Mouse (Mus musculus) inflammation-experienced regulatory T-cells, adult 6 months (primary cell): ENCODE results near the gene B3gnt8. TPM values are rescaled to one million over a fixed set of nuclear protein-coding genes. Genes with fewer than 3 reads are reported as not detected.

ENCODE experiments used
- ATAC-seq: one replicate; pipeline ENCODE4 v1.8.0; 2017
- polyA plus RNA-seq, 3 experiments: library from polyadenylated mRNA; unstranded; fragments of 100-300 nt; shearing (Covaris generic); gene quantifications; one replicate each; pipeline ENCODE4 v1.2.1; 2017

Gene B3gnt8
- polyA plus RNA-seq, result under 1 TPM in 2 of 3 experiments, not detected in 1; 0.40 to 0.45 TPM

- no peak for ATAC-seq
Measured at GRCm38 (mm10) chr7:25626509-25627430, at the start of gene B3gnt8. Gene B3gnt8, plus strand, starts transcription at chr7:25626654.

- ATAC-seq, result peak; percentile 93
Measured at GRCm38 (mm10) chr7:25576793-25577437, 49.5 kb upstream of the B3gnt8 start.

GRCm38 (mm10) chr7:25579441-25579840 lies 47.0 kb upstream of the B3gnt8 start:
- ATAC-seq, result no peak

- ATAC-seq, result no peak
Measured at GRCm38 (mm10) chr7:25582301-25582810, 44.1 kb upstream of the B3gnt8 start.

- ATAC-seq, result no peak
Measured at GRCm38 (mm10) chr7:25584651-25585050, 41.8 kb upstream of the B3gnt8 start.

GRCm38 (mm10) chr7:25585351-25586204 lies 40.9 kb upstream of the B3gnt8 start:
- ATAC-seq, result no peak

GRCm38 (mm10) chr7:25591226-25591625 lies 35.2 kb upstream of the B3gnt8 start:
- ATAC-seq, result no peak

GRCm38 (mm10) chr7:25593859-25594258 lies 32.6 kb upstream of the B3gnt8 start:
- no peak for ATAC-seq

- peak; percentile 43 for ATAC-seq
Measured at GRCm38 (mm10) chr7:25599663-25600062, 26.8 kb upstream of the B3gnt8 start.

GRCm38 (mm10) chr7:25600666-25601065 lies 25.8 kb upstream of the B3gnt8 start:
- no peak for ATAC-seq

- no peak for ATAC-seq
Measured at GRCm38 (mm10) chr7:25601346-25601745, 25.1 kb upstream of the B3gnt8 start.

- no peak for ATAC-seq
Measured at GRCm38 (mm10) chr7:25606625-25607063, 19.8 kb upstream of the B3gnt8 start.

GRCm38 (mm10) chr7:25607196-25607595 lies 19.3 kb upstream of the B3gnt8 start:
- ATAC-seq, result no peak

GRCm38 (mm10) chr7:25610056-25610455 lies 16.4 kb upstream of the B3gnt8 start:
- ATAC-seq, result no peak

- ATAC-seq, result no peak
Measured at GRCm38 (mm10) chr7:25611501-25611900, 15.0 kb upstream of the B3gnt8 start.

- ATAC-seq, result no peak
Measured at GRCm38 (mm10) chr7:25614086-25614485, 12.4 kb upstream of the B3gnt8 start.

GRCm38 (mm10) chr7:25614831-25615705 lies 11.4 kb upstream of the B3gnt8 start:
- no peak for ATAC-seq

- no peak for ATAC-seq
Measured at GRCm38 (mm10) chr7:25615706-25616011, 10.8 kb upstream of the B3gnt8 start, which contains the start of gene Erich4. Gene Erich4, minus strand, starts transcription at chr7:25615892.

GRCm38 (mm10) chr7:25617376-25618160 lies 8.9 kb upstream of the B3gnt8 start:
- ATAC-seq, result no peak

GRCm38 (mm10) chr7:25618865-25619721 lies 7.4 kb upstream of the B3gnt8 start, which contains the start of gene Dmac2:
Gene Dmac2, plus strand, starts transcription at chr7:25619414.
- ATAC-seq, result peak; percentile 99
